Mouse (Mus musculus) layer of hippocampus, adult 11-12 months (tissue): ENCODE data around the gene Rab3il1.

Experiments used
- DNase-seq: peaks from one replicate; pipeline ENCODE4 v3.0.0; 2022; ENCODE audit warnings: low spot score

The Rab3il1 gene

DNA sequence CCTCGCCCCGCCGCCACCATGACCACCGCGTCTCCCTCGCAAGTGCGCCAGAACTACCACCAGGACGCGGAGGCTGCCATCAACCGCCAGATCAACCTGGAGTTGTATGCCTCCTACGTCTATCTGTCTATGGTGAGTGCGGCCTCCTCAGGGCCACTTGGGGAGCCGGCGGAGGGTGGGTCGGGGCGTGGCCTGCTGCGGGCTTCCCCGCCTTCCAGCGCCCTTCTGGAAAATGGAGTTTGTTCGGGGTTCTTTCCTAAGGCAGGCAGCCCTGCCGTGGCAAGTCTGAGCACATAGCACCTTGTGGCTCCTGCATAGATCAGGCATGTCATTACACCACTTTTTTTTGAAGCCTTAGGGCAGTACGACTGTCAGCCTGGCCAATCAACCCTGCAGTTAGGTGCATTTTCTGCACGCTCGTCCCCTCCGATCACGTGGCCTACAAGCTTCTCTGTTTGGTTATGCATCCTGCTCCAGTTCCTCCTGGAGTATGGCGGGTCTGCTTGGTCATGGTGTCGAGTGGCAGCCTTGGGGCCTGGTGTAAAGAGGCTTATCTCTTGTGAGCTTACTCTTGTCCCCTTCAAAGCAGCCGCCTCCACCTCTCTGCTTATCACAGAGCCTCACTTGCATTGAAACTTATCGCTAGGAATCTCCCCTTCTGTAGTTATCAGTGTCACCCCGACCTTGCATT, 18.5 kb upstream of the Rab3il1 start:
- DNase-seq = peak; percentile 67

DNA sequence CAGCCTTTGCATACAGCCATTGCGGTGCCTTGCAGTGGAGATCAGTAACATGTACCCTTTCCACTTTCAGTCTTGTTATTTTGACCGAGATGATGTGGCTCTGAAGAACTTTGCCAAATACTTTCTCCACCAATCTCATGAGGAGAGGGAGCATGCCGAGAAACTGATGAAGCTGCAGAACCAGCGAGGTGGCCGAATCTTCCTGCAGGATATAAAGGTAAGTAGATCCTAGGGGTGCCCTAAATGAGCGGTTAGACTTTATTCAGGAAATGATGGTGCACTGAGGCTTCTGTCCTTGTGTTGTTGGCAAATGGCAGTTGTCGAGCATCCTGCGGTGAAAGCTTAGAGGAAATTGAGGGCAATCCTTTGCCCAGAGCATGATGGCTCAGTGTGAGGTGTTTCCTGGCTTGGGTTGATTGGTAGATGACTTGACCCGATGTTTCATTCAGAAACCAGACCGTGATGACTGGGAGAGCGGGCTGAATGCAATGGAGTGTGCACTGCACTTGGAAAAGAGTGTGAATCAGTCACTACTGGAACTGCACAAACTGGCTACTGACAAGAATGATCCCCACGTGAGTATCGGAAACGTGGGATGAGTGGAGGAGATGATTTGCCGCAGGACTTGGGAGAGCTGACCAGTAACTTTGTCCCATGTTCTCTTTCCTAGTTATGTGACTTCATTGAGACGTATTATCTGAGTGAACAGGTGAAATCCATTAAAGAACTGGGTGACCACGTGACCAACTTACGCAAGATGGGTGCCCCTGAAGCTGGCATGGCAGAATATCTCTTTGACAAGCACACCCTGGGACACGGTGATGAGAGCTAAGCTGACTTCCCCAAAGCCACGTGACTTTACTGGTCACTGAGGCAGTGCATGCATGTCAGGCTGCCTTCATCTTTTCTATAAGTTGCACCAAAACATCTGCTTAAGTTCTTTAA, 17.1 kb upstream of the Rab3il1 start:
- peak; percentile 20 for DNase-seq

GRCm38 (mm10) chr19:9985190-9985899, 16.1 kb upstream of the Rab3il1 start:
- no peak for DNase-seq

DNA sequence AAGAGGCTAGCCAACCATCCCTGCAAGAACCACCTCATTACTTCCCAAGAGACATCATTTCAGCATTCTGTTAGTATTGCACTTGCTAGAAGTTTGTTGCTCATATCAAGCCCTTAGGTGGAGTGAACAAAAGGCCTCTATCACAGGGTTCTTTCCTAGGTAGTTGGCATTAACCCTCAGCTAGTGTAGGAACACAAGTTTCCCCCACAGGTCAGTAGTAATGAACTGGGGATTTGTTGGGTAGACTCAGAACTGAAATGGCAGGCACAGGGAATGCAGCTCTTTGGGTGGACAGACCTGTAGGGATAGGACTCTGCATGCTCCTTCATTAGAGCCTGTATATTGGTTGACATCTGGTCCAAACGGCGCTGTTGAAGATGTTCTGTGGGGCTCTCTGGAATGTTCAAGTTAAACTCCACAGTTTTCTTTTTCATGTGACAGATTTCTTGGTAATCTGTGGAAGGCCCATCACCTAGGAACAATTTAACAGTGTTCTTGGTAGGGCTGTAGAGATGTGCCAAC, 15.5 kb upstream of the Rab3il1 start:
- no peak for DNase-seq

DNA sequence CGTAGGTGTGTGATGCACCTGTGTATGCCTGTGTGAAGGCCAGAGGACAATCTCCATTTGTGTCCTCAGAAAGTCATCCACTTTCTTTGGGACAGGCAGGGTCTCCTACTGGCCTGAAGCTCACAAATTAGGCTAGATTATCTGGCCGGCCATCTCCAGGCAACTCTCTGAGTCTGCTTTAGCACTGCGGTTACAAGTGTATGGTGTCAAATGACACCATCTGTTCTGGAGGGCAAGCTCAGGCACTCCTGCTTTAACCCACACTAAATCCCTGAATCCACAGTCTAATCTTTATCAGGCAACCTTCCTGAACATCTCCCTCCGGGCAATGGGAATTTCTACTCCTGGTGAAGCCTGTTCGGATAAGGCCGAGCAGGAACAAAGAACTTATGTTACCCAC, 14.3 kb upstream of the Rab3il1 start:
- no peak for DNase-seq

GRCm38 (mm10) chr19:9987593-9987992, 13.9 kb upstream of the Rab3il1 start:
- DNase-seq = no peak

GRCm38 (mm10) chr19:9989171-9989883, 12.1 kb upstream of the Rab3il1 start:
- DNase-seq = peak; percentile 24

DNA sequence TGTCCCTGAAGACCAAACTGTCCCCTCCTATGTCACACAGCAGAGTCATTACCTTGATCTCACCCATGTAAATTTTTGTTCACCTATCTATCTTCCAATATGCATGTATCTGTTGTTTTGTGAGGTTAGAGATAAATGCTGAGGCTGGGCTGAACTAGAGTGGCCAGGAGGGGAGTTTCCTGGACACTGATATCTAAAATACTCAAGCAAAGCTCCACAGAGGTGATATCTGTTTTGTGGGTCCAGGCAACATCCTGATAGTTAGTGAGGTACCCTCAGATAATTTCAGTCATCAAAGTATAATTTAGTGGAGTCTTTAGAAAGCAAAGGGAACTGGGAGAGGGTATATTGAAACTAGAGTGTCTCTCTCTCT, 11.6 kb upstream of the Rab3il1 start:
- DNase-seq = no peak

GRCm38 (mm10) chr19:9991304-9991703, 10.2 kb upstream of the Rab3il1 start:
- DNase-seq = peak; percentile 89

- peak; percentile 23 for DNase-seq
Measured at GRCm38 (mm10) chr19:9992011-9992958, 9.2 kb upstream of the Rab3il1 start.

GRCm38 (mm10) chr19:9993036-9993656, 8.3 kb upstream of the Rab3il1 start:
- DNase-seq = peak; percentile 92

DNA sequence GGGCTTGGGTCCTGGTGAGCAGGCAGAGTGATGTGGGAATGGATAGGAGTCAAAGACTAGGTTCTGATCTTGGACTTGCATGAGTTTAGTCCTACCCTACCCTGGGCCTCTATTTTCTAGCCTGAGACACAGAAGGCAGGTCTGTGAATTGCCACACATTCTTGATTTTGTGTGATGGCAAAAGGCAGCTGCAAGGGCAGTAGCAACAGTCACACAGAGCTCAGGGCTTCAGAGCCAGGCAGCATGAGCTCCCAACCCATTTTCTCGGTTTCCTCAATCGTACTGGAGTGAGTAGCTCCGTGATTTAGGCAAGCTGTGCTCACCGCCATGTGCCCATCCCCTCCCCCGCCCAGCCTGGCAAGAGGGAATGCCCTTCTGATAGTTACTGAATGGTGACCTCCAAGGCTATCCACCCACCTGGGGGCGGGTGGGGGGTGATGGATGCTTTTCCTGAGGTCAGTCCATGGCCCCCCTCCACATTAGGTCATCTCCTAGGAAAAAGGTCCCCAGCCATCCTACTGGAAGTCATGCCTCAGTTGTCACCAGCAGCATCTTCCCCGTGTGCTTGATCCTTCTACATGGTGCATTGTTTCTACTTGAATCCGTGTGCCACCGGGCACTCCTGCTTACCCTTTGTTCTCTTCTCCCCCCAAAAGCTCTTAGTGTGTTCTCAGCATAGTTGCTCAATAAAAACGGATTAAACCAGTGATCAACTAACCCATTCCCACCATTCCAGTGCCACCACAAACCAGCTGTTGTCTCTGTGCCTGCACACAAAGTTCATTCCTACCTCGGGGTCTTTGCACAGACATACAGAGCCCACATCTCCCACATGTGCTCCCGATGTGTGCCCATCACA, 4.0 kb upstream of the Rab3il1 start:
- no peak for DNase-seq

- no peak for DNase-seq
Measured at GRCm38 (mm10) chr19:9998063-9998416, 3.4 kb upstream of the Rab3il1 start.

- DNase-seq = no peak
Measured at GRCm38 (mm10) chr19:9998736-9999486, 2.6 kb upstream of the Rab3il1 start.

DNA sequence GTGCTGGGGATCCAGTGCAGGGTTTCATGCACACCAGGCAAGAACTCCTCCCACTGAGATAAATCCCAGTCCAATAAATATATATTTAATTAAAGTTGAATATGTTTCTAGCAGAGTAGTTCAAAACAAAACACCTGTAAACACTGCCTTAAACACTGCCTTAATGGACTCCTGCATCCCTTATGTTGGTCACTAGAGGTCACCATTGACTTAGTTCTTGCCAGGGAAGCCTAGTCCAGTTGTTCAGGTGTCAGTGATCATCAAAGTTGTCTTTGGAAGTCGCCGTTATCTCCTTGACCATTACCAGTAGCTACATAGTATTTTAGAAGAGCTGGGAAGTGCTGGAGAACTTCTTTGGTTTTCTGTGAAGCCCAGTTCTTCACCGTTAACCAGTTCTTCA, 1.1 kb upstream of the Rab3il1 start:
- no peak for DNase-seq

DNA sequence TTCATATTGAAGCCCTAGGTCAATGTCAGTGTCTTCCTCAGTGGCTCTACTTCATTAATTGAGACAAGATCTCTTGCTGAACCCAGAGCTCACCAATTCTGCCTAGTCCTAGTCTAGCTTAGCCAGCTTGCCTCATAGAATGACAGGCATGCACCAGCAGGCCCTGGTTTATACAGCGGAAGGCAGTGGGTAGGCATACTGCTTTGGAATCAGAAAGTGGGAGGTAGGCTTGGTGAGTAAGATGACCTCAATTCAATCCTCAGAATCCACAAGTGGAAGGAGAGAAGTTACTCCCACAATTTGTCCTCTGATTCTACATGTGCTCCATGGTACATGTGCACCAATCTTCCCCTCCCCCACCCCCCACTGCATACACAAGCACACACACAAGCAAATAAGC, 2.2 kb downstream of the Rab3il1 start:
- no peak for DNase-seq

- DNase-seq = no peak
Measured at GRCm38 (mm10) chr19:10011408-10011807, 9.9 kb downstream of the Rab3il1 start.

- DNase-seq = peak; percentile 3
Measured at GRCm38 (mm10) chr19:10012827-10013278, 11.4 kb downstream of the Rab3il1 start.
